Mouse (Mus musculus) activated CD4-positive, CD25-positive, alpha-beta regulatory T cell, adult 4 months (primary cell): ENCODE results near the gene Aifm1. TPM values are rescaled to one million over a fixed set of nuclear protein-coding genes. Genes with fewer than 3 reads are reported as not detected.

ENCODE experiments used
- polyA plus RNA-seq, 2 experiments: library from polyadenylated mRNA; unstranded; fragments of 100-300 nt; shearing (Covaris generic); gene quantifications; one replicate each; pipeline ENCODE4 v1.2.1; 2017

The Aifm1 gene
- polyA plus RNA-seq, 2 experiments from 2014 or later: 30.9 to 40.1 TPM

Other genes starting within 250 kb of the Aifm1 start
- gene Bcorl1, start 172.2 kb downstream of the Aifm1 start, polyA plus RNA-seq: 1 to 10 TPM; 1.7 to 2.1 TPM
- gene Elf4, start 50.4 kb downstream of the Aifm1 start, polyA plus RNA-seq: 10 to 100 TPM; 29.1 to 30.6 TPM
- gene Rab33a, start 5.7 kb upstream of the Aifm1 start, polyA plus RNA-seq: 1 to 10 TPM; 1.0 to 1.4 TPM
- gene Zfp280c, start 80.9 kb upstream of the Aifm1 start, polyA plus RNA-seq: 10 to 100 TPM; 15.6 to 17.7 TPM
- gene Slc25a14, start 109.8 kb upstream of the Aifm1 start, polyA plus RNA-seq: 10 to 100 TPM; 11.9 to 12.6 TPM
- not detected for gene Gpr119, start 160.9 kb upstream of the Aifm1 start, polyA plus RNA-seq
- 10 to 100 TPM in 1 of 2 experiments, 1 to 10 TPM in 1; 8.2 to 19.8 TPM for gene Rbmx2, start 181.4 kb upstream of the Aifm1 start, polyA plus RNA-seq